Mouse (Mus musculus) G1E-ER4 (cell line): ENCODE results near the gene Rere. TPM values are rescaled to one million over a fixed set of nuclear protein-coding genes. Genes with fewer than 3 reads are reported as not detected.

Source experiments
- GATA1 ChIP-seq: IDR thresholded peaks from one replicate; pipeline ENCODE4 v1.8.0; 2012; ENCODE audit warnings: low read length, inconsistent platforms
- polyA plus RNA-seq: library from polyadenylated mRNA; stranded (reverse); fragments of >175 nt; gene quantifications from 2 replicates; pipeline ENCODE4 v1.2.3, GENCODE M21; 2012

Gene Rere
- polyA plus RNA-seq, 1 experiment = 282 TPM

- no peak for TF ChIP-seq GATA1
Observed at GRCm38 (mm10) chr4:150406320-150406719, 124.9 kb downstream of the Rere start.

- TF ChIP-seq GATA1 = no peak
Observed at GRCm38 (mm10) chr4:150406821-150407220, 125.4 kb downstream of the Rere start.

GRCm38 (mm10) chr4:150414296-150414695 lies 132.8 kb downstream of the Rere start:
- no peak for TF ChIP-seq GATA1

GRCm38 (mm10) chr4:150414759-150415158 lies 133.3 kb downstream of the Rere start:
- TF ChIP-seq GATA1 = no peak

- no peak for TF ChIP-seq GATA1
Observed at GRCm38 (mm10) chr4:150415227-150415969, 134.0 kb downstream of the Rere start.

GRCm38 (mm10) chr4:150420576-150421263 lies 139.3 kb downstream of the Rere start:
- TF ChIP-seq GATA1 = no peak

GRCm38 (mm10) chr4:150426098-150426879 lies 144.8 kb downstream of the Rere start:
- TF ChIP-seq GATA1 = no peak

GRCm38 (mm10) chr4:150426880-150427476 lies 145.5 kb downstream of the Rere start:
- TF ChIP-seq GATA1 = no peak

- no peak for TF ChIP-seq GATA1
Observed at GRCm38 (mm10) chr4:150428762-150429161, 147.3 kb downstream of the Rere start.

GRCm38 (mm10) chr4:150433827-150434574 lies 152.6 kb downstream of the Rere start:
- no peak for TF ChIP-seq GATA1

- no peak for TF ChIP-seq GATA1
Observed at GRCm38 (mm10) chr4:150435590-150435989, 154.1 kb downstream of the Rere start.

GRCm38 (mm10) chr4:150438621-150439020 lies 157.2 kb downstream of the Rere start:
- TF ChIP-seq GATA1 = no peak

- no peak for TF ChIP-seq GATA1
Observed at GRCm38 (mm10) chr4:150441931-150442330, 160.5 kb downstream of the Rere start.

- TF ChIP-seq GATA1 = no peak
Observed at GRCm38 (mm10) chr4:150444068-150444467, 162.6 kb downstream of the Rere start.

GRCm38 (mm10) chr4:150446617-150447016 lies 165.2 kb downstream of the Rere start:
- TF ChIP-seq GATA1 = no peak

- no peak for TF ChIP-seq GATA1
Observed at GRCm38 (mm10) chr4:150447517-150447916, 166.1 kb downstream of the Rere start.
